In genomic region chr1:24374902-24375301, GRCm38 (mm10) we compare ENCODE assay signal across 8 mouse cellular contexts.
A peak's percentile ranks its signal among the peaks of the same experiment; 100 is the strongest.
DNase-seq lines count a peak whose midpoint lies in the region; ATAC-seq and TF ChIP-seq lines count a peak whose summit lies in the region.

No protein-coding gene starts in this region.

- TF ChIP-seq CTCF in G1E (IDR thresholded peaks at IDR 0.05; ENCODE audit: low read depth, low read length), result no peak

- no peak overlapping the region for H3K4me2 ChIP-seq in hindbrain, embryonic 12.5 days (replicated peaks)

- 17% methylated on average over 2 of the region's 2 CpGs for WGBS in hindbrain, embryonic 10.5 days
- WGBS in hindbrain, embryonic 12.5 days, result 36% methylated on average over 2 of the region's 2 CpGs

- no peak overlapping the region for H3K4me3 ChIP-seq in hindbrain, embryonic 10.5 days
- no peak overlapping the region for H3K4me3 ChIP-seq in hindbrain, embryonic 12.5 days
- no peak overlapping the region for H3K4me3 ChIP-seq in G1E (ENCODE audit: low read depth, low read length)

- H3K27ac ChIP-seq in hindbrain, embryonic 10.5 days, result no peak overlapping the region
- H3K27ac ChIP-seq in hindbrain, embryonic 12.5 days, result no peak overlapping the region

- no peak for ATAC-seq in hindbrain, embryonic 12.5 days (ENCODE audit: low FRiP score)
- peak; percentile 42; the same call in 1 of the 2 replicates for ATAC-seq in G1E (ENCODE audit: extremely low read depth, insufficient number of reproducible peaks, low FRiP score, poor library complexity, severe bottlenecking)
- peak; percentile 83 for ATAC-seq in common myeloid progenitor, adult 5-6 weeks (replicated peaks; ENCODE audit: low read depth, poor library complexity, severe bottlenecking)

- intact Hi-C loops in gastrocnemius, postnatal 36 days (cut with DNase I), result loop anchor here (10.0 kb wide), 1 partner anchor 360 kb away; no protein-coding TSS in a partner anchor

- no peak overlapping the region for H3K9ac ChIP-seq in hindbrain, embryonic 12.5 days

- H3K27me3 ChIP-seq in hindbrain, embryonic 10.5 days (ENCODE audit: insufficient read depth, poor library complexity, severe bottlenecking), result no peaks in the 10 kb centered on the region
- no peaks in the 10 kb centered on the region for H3K27me3 ChIP-seq in hindbrain, embryonic 12.5 days
- no peaks in the 10 kb centered on the region for H3K27me3 ChIP-seq in G1E (ENCODE audit: insufficient read depth, low read length)

- no peaks in the 10 kb centered on the region for H3K9me3 ChIP-seq in hindbrain, embryonic 10.5 days
- no peaks in the 10 kb centered on the region for H3K9me3 ChIP-seq in hindbrain, embryonic 12.5 days (replicated peaks)
- no peaks in the 10 kb centered on the region for H3K9me3 ChIP-seq in G1E (replicated peaks)

- H3K36me3 ChIP-seq in hindbrain, embryonic 10.5 days, result no peaks in the 10 kb centered on the region
- H3K36me3 ChIP-seq in hindbrain, embryonic 12.5 days, result no peaks in the 10 kb centered on the region
- no peaks in the 10 kb centered on the region for H3K36me3 ChIP-seq in G1E (replicated peaks)

- no peaks in the 10 kb centered on the region for H3K4me1 ChIP-seq in hindbrain, embryonic 10.5 days (replicated peaks)
- no peaks in the 10 kb centered on the region for H3K4me1 ChIP-seq in hindbrain, embryonic 12.5 days
- H3K4me1 ChIP-seq in G1E (ENCODE audit: insufficient read depth, low read depth, low read length), result no peaks in the 10 kb centered on the region

- peak; percentile 36 for DNase-seq in hindbrain, embryonic 10.5 days (ENCODE audit: low spot score)
- DNase-seq in G1E (ENCODE audit: low spot score), result no peak
- peak; percentile 49 for DNase-seq in kidney, postnatal 14 days
- no peak for DNase-seq in right cerebral cortex, postnatal 36 days (ENCODE audit: low spot score in 2 of 2)
- no peak for DNase-seq in ovary, postnatal 14 days (ENCODE audit: low spot score)
- DNase-seq in gastrocnemius, postnatal 36 days, result no peak

Comparison
In these comparisons a context has a peak if more than half of its experiments do, and no peak if none do; other contexts are left out.
1. DNase-seq: peak in hindbrain, embryonic 10.5 days (single experiment) and kidney, postnatal 14 days (single experiment); none in G1E (single experiment), right cerebral cortex, postnatal 36 days (0 of 2), ovary, postnatal 14 days (single experiment) and gastrocnemius, postnatal 36 days (0 of 2).